Mouse (Mus musculus): ENCODE measurements around the gene Boc.

GRCm38 (mm10) chr16:44568056-44568455 is 9.4 kb upstream of the Boc start:
- TF ChIP-seq GATA1 (IDR thresholded peaks at IDR 0.05; ENCODE audit: borderline replicate concordance, low read length) (no peak), FLI1 (IDR thresholded peaks at IDR 0.05; ENCODE audit: low read length) (no peak)
